Mouse (Mus musculus): ENCODE results near the gene Aak1. TPM values are rescaled to one million over a fixed set of nuclear protein-coding genes. Genes with fewer than 3 reads are reported as not detected.
"Not testable (repeated sequence)": the region's sequence is repeated elsewhere in the genome, so short reads cannot be mapped to it uniquely, and the experiment has no call there.

The Aak1 gene
- polyA plus RNA-seq, 2 experiments from 2014 or later: 22.8 to 29.2 TPM

DNA sequence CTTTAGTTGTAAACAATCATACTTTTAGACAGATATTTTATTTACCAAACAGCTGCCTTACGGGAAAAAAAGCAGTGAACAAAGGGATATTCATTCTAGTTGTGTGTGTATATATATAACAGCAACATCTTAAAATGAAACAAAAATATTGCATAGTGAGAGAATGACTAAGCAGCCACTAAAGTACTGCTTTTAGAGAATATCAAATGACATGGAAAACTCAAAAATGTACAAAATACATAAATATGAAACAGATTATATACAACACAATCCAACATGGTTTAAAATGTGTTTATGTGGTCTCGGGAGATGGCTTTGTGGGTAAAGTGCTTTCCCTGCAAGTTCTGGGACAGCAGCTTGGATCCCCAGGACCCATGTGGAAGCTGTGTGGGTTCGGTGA, 5.7 kb upstream of the Aak1 start:
- ATAC-seq: no peak

DNA sequence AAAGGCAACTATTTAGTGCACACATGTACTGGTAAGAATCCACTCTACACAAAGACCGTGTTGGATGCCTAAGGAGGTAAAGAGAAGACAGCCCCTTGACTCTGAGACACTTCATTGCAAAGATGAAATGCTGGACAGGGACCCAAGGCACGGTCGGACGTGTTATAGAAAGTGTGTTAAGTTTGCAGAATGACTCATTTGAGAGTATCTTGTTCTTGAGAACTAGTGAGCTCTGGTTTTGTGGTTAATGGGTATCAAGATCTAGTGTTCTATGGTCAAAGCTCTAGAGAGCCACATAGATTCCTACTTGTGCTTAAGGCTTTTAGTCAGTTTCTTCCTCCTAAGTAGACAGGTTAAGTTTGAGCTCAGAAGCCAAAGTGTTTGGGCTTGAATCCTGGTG, 2.9 kb upstream of the Aak1 start:
- ATAC-seq: no peak

DNA sequence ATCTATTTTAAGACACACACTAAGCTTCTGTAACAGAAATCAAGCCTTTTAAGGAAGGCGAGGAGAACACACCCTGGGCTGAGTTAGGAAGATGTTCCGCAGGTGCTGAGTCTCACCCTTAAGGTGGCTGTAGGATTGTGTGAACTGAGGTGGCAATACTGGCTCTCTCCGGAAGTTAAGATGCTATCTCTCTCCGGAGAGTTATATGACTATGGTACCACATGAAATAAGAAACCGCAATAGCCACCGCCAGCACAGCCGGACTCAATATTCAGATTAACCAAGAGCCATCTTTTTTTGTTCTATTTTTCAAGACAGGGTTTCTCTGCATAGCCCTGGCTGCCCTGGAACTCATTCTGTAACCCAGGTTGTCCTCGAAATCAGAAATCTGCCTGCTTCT, 1.5 kb upstream of the Aak1 start:
- peak; percentile 10 for ATAC-seq

DNA sequence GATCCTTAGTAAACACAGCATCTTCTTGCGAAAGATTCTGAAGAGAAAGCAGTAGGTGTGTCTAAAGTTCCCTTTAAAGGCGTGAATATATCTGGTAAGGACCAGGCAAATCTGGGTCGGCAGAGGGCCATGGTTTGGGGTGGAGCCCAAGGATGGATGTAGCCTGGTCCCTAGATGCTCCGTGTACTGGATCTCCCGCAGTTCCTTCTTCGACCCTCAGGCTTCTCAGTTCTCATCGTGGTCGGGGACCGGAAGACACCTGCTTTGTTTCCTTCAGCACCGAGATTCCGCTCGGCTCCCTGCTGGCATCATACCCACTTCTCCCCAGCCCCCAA, 770 bp upstream of the Aak1 start:
- ATAC-seq: no peak

DNA sequence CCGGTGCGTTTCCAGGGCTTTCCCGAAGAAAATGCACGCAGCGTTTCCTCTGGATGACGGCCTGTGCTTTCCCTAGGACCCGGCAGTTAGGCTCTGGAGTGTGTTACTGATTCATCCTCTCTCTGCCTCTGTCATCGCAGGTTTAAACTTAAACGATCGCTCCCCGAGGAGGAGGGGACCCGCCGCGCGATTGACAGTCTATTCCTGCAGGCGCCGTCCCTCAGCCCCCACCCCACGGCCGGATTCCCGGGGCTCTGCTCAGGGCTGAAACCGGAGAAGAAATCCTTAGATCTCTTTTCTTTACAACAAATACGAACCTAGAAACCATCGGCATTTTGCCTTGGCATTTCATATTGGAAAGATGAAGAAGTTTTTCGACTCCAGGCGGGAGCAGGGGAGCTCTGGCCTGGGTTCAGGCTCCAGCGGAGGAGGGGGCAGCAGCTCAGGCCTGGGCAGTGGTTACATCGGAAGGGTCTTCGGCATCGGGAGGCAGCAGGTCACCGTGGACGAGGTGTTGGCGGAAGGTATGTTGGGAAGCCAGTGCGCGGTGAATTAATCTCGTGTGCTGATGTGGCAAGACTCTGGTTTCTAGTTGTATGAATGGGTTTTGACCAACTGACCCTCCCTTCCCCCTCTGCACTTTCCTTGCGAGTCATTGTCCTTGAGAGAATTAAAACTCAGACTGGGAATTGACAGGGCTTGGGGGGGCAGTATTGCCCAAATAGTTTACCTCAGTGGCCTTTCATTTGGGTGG, 552 bp downstream of the Aak1 start:
- no peak for ATAC-seq

DNA sequence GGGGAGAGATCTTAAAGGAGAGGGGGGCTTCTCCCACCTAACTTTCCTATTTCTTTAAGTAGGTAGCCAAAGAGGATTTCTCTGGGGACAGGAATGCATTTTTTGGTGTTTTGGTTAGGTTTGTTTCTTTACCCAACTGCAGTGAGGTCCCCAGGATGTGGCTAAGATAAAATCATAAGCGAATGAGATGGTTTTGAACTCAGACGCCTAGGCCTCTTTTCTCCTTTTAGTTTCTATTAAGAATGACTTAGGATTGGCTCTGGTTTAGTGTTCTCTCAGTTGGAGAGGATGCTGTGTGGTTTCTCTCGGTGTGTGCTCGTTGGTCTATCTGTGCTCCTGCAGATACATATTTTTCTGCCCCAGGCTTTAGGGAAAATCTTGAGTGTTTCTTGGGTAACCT, 1.3 kb downstream of the Aak1 start:
- ATAC-seq: peak; percentile 63

DNA sequence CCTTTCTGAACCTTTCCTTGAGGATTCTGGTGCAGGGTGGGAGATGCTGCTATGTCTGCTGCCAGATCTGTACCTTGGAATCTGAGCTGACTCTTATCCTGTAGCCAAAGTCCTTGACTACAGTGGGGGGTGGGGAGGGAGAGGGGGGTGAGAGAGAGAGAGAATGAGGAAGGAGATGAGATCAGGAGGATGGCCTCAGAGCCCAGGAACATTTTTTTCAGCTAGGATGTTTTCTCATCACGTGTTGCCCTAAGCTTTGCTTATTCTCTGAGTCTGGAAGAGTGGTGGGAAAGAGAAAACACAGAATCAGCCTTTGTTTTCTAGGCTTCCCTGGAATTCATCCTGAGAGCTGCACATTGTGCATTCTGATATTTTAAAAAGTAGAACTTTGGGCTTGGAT, 2.2 kb downstream of the Aak1 start:
- no peak for ATAC-seq

DNA sequence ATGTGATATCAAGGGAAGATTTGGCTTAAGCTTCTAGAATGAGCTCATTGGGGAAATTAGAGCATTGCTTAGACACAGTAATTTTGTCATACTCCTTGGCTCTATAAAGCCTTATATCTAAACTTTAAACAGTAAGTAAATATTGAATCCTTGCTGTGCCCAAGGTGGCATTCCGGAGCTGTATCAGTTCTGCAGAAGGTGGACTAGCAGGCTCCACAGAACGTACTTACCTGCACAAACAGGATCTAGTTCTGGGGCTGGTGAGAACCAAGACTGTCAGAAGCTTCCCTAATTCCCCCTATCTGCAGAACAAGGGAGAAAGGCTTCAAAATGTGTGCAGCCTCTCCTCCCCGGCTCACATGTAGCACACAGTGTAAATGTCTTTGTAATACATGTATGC, 4.6 kb downstream of the Aak1 start:
- ATAC-seq: no peak

DNA sequence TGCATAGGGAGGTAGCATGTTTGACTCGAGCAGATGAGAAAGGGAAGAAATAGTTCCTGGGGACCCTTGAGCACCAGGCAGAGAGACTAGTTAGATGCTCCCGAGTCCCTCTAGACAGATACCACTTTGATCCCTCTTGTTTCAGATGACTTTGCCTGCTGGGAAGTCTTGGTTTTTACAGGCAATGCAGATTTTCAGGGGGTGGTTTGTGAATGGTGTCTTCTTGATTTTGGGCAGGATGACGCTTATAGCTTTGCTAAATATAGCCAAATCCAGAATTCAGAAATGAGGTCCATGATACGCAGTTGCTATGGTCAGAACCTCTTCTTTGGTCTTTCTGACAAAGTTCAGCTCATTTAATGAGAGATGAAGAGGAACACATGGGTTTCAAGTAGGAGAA, 5.6 kb downstream of the Aak1 start:
- no peak for ATAC-seq

DNA sequence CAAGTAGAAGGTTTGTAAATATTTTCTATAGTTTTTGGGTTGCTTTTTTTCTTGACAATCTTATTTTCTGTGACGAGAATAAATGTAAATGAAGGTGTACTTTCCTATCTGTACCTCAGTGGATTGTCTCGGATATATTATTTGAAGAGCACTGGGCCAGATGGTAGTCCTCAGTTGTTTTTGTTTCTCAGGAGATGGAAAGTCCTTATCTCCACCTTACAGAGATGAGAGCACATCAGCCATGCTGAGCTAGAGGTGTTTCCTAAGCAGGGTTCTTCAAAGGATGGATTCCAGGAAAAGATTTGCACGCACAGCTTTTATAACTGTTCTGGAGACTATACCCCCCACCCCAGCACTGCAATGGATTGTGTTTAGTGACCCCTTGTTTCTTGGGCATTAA, 9.3 kb downstream of the Aak1 start:
- no peak for ATAC-seq

DNA sequence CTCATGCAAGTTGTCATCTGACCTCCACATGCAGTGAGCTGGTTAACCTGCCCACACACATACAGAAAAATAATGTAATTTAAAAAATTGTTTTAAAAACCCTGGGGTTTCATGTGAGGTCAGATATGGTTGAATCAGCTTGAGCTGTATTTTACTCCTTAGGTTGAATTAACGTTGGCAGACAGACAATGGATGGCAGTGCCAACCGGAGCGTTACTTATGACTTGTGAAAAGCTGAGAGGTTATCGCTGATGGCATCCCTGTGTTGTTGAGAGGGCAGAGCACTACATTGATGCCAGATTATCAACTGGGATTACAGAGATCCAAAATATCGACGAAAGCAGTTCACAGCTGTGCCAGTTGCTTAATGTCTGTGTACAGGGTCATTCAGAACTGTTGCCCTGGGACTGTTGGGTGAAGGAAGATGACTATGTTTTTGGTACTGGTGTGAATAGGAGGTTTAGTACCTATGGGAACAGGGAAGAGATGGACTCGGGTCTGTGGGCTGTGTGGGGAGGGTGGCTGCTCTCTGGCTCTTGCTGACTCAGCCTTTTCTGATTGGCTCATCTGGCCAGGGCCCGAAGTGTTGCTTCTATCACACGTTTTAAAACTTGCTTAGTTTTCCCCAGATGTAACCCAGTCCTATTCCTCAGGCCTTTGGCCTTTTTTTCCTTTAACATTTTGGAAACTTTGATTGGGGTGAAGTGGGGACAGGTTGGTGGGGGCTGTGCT, 11.6 kb downstream of the Aak1 start:
- no peak for ATAC-seq

DNA sequence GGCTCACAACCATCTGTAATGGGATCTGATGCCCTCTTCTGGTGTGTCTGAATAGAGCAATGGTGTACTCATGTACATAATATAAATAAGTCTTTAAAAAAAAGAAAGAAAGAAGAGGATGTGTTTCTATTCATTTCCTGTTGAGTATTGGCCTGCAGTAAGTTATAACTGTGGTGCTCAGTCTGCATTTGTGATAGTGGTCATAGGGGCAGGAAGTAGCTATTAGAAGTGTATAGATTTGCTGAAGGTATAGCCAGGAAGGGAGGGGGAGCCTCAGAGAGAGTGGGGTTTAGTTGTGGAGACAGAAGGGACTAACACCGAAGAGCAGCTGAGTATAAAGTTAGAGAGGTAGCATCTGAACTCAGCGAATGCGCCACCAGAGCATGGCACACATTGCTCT, 15.0 kb downstream of the Aak1 start:
- peak; percentile 89 for ATAC-seq

DNA sequence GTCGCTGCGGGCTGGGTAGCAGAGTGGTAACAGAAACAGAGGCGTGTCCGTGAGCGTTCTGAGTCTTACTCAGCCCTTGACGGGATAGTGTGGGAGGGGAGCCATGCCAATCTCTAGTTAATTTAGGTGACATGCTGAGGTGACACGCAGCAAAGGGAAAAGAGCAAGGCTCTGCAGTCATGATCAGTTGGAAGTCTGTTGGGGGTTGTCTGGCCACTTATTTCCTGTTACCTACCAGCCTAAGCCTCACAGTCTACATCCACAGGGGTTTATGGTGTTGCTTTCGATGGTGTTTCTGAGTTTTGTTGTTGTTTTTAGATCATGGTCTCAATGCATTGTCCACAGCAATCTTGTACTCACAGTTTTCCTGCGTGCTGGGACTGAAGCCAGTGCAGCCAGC, 21.0 kb downstream of the Aak1 start:
- peak; percentile 70 for ATAC-seq

DNA sequence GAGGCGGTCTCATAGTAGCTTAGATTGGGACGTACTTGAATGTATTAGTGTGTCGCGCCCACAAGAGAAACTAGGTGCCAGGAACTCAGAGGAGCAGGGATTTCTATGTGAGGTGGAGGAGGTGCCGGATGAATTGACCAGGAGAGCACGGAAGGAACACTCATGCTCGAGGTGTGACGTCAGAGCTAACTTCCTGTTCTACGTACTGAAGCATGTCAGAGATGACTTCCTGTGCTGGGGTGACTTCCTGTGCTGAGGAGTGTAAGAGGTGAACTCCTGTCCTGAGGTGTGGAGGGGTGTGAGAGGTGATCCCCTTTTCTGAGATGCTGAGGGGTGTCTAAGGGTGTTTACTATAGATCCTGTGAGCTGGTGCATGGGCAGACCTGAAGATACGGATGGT, 22.5 kb downstream of the Aak1 start:
- ATAC-seq: peak; percentile 85

DNA sequence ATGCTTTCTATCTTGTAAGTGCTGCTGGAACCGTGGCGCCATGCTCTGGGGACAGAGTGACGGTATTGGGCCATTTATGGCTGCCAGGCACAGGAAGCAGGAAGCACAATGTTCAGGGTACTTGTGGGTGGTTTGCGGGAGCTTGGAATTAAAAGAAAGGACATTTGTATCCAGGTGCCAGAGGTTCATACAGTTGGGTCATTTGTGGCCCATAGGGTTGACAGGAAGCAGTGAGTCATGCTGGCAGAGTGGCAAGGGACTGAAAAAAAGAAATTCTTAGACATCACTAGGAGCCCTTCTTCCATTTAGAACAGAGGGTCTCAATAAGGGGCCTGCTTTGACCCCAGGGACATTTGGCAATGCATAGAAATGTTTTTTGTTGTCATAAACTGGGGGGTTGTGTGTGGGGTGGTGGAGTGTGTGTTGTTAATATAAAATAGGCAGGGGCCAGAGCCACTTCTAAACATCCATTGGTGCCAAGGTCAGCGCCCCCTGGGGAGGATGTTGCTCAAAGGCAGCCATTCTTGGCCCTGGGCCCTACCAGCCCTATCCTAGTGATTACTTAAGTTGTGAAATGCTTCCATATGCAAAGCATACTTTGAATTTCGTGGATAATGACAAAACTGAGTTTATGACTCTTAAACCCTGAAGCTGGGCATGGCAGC, 25.5 kb downstream of the Aak1 start:
- ATAC-seq: no peak

DNA sequence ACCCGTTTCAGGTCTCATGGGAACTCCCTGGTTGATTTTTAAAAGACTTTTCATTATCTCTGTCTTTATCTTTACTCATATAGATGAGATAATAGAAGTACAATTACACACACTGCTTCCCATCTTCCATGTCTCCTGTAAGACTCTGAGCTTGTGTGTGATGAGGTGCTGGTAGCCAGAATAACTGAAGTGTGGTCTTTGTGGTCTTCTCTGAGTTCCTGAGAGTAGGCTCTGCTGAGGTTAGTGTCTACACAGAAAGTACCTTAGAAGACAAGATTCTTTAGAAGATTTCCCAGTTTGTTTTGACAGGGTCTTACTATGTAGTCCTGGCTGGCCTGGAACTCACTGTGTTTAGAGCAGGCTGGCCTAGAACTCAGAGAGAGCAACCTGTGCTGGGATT, 27.1 kb downstream of the Aak1 start:
- no peak for ATAC-seq

DNA sequence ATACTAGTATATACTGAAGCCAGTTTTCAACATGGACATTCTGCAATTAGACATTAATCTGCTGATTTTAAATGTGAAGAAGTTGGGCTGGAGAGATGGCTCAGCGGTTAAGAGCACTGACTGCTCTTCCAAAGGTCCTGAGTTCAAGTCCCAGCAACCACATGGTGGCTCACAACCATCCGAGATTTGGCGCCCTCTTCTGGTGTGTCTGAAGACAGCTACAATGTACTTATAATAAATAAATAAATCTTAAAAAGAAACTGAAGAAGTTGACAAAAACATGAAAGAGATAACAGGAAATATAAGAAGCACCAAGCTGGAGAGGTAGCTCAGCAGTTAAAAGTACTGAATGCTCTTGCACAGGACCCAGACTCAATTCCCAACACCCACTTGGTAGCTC, 29.3 kb downstream of the Aak1 start:
- not testable (repeated sequence) for ATAC-seq

DNA sequence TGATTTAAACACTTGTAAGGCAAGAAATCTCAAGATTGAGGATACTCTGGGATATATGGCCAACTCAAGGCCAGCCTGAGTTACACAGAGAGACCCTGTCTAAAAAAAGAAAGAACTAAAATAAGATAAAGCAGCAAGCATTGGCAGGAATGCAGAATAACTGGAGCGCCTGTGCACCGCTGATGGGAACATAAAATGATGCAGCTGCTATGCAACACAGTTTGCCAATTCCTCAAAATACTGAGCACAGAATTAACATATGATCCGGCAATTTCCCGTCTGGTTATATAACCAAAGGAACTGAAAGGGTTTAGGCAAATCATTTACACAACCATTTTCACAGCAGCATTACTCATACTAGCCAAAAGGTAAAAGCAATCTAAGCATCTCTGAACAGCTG, 30.0 kb downstream of the Aak1 start:
- ATAC-seq: no peak

DNA sequence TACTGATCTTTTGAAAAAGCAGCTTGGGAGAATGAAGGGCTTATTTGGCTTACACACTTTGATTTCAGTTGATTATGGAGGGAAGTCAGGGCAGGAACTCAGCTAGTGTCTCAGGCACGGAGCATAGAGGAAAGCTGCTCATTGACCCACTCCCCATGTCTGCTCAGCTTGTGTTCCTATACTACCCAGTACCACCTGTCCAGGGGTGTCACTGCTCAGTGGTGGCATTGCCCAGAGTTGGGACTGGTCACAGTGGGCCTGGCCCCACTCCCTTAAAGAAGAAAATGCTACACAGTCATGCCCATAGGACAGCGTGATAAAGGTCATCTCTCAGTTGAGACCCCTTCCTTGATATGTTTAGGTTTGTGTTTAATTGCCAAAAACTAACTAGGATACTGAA, 34.9 kb downstream of the Aak1 start:
- no peak for ATAC-seq

DNA sequence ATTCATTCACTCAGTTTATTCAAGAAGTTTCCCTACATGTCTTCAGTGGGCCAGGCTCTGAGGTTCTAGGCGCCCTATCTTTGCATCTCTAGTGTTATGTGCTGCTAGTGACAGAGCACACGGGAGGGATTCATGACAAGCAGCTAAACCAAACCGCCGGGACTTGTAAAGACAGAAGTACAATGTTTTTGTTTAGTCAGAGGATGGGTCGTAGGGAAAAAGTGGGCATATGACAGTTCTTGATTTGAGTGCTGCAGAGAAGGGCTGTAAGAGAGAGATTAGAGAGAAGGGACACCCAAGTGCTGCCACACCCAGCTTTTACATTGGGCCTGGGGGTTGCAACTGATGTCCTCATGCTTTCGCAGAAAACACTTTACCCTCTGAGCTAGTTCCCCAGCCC, 35.4 kb downstream of the Aak1 start:
- ATAC-seq: no peak

DNA sequence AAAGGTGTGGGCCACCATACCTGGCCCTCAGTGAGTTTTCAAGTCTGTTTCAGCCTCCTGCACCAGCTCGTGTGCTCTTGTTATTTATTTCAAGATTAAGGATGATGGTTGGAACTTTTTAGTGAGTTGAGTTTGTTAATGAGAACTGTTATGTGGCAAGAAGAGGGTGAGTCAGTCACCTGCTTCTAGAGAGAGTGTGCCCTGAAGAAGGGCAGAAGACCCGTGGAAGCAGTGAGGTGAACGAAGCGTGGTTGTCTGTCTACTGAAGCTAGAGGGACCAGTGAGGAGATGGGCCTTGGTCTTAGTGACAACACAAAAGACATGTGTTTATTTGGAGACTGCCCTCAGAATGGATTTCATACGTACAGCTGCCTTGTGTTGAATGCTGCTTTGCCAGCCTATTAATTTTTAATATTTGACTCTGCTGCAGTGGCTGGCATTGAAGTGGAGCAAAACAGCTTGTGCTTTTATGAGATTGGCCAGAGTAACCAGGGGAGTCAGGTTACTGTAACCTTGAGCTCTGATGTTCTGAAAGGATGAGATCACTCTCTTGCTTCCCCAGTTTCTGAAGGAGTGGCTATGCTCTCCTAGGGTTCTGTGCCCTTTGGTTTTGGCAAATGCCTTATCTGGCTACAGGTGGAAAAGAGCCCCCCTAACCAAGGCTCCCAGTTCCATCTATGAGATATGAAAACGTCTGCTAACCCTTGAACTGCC, 36.7 kb downstream of the Aak1 start:
- no peak for ATAC-seq

DNA sequence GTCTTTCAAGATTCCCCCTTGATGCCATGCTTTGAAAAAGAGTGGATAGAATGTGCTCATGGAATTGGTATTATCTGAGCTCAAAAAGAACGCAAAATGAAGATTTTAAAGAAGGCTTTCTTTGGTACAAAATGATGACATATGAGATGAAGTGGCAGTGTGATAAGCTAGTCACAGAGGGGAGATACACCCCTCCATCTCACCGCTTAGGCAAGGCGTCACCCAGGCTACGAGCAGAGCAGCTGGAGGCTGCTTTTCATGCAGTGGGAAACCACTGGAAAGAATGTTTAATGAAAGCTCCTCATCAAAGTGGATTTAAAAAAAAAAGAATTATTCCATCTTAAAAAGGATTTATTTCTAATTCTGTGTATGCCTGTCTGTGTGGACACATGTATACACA, 37.5 kb downstream of the Aak1 start:
- ATAC-seq: no peak

DNA sequence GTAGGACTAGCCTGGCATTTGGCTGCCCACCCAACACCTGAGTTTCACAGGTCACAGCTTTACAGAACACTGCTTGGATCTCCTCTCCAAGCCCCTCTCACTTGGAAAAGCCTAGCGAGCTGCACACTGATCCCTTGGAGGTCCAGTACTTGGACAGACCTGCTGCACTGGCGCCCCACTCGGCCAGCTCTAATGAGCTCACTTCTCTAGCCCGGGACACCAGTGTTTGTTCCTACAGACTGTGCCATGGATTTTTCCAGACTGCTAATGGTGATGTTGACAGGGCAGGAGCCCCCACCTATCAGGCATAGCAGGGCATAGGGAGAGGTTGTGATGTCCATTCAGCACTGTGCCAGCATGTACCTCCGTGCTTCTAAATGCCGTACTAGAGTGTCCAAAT, 48.2 kb downstream of the Aak1 start:
- ATAC-seq: no peak

DNA sequence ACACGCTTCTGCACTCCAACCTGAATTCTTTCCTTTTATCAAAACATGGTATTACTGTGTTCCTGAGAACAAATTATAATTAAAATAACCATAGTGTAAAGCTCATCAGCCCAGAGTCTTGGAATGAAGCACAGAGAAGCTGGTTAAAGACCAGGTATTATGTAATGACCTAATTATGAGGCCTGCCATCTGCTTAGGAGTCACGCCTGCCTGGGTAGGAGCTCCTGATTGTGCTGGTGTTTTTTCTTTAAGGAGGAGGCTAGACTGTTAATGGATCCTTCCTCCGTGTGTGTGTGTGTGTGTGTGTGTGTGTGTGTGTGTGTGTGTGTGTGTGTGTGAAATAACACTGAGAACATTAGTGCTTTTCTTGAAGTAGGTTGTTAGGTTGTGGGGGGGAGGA, 49.7 kb downstream of the Aak1 start:
- ATAC-seq: no peak

Measured in CD4-positive, CD25-positive, alpha-beta regulatory T cell, adult 4 months (primary cell).